18 mouse cellular contexts compared by ENCODE assay signal in genomic region chr10:30066692-30067091, GRCm38 (mm10).
DNase-seq lines count a peak whose midpoint lies in the region; ATAC-seq and TF ChIP-seq lines count a peak whose summit lies in the region.
"Had no signal": no experiment of that assay in that cellular context is flagged by ENCODE, and none has a peak within 500 bp of the region (broad histone marks: within the 10 kb centered on the region; RNA-seq: fewer than 3 reads in every experiment).

No protein-coding gene starts in this region.

- DNase-seq in kidney, postnatal 0 days (ENCODE audit: low spot score): peak; percentile 78
- peak; percentile 11 for DNase-seq in lung, embryonic 14.5 days
- DNase-seq in lung, postnatal 14 days: no peak
- DNase-seq in limb, embryonic 14.5 days (ENCODE audit: low spot score): peak; percentile 39
- DNase-seq in urinary bladder, postnatal 25 days (ENCODE audit: low spot score): no peak
- DNase-seq: adrenal gland, adult 8-10 months; adrenal gland, postnatal 14 days; adrenal gland, postnatal 36 days; cerebellum, adult 11-12 months; cerebellum, adult 2 months; cerebellum, adult 9-10 months; cerebellum, postnatal 10 days; cerebellum, postnatal 25 days; forebrain, postnatal 0 days had no signal

- no peak overlapping the region for H3K9ac ChIP-seq in kidney, postnatal 0 days (ENCODE audit: low read depth, low read length)
- no peak overlapping the region for H3K9ac ChIP-seq in kidney, embryonic 14.5 days (ENCODE audit: low read depth, low read length)
- H3K9ac ChIP-seq in lung, embryonic 14.5 days: no peak overlapping the region
- no peak overlapping the region for H3K9ac ChIP-seq in limb, embryonic 14.5 days (ENCODE audit: low read depth, low read length, severe bottlenecking)
- H3K9ac ChIP-seq: embryonic facial prominence, embryonic 13.5 days; forebrain, embryonic 13.5 days; forebrain, embryonic 15.5 days; forebrain, postnatal 0 days had no signal

- no peaks in the 10 kb centered on the region for H3K4me1 ChIP-seq in kidney, postnatal 0 days (replicated peaks; ENCODE audit: insufficient read depth, low read length)
- no peaks in the 10 kb centered on the region for H3K4me1 ChIP-seq in kidney, embryonic 14.5 days (ENCODE audit: control insufficient read depth, insufficient read depth, low read length)
- H3K4me1 ChIP-seq in lung, embryonic 14.5 days (ENCODE audit: insufficient read depth): no peaks in the 10 kb centered on the region
- no peaks in the 10 kb centered on the region for H3K4me1 ChIP-seq in limb, embryonic 14.5 days (ENCODE audit: control insufficient read depth, insufficient read depth, low read length)
- H3K4me1 ChIP-seq: embryonic facial prominence, embryonic 13.5 days; forebrain, embryonic 13.5 days; forebrain, embryonic 15.5 days had no signal

- no peak overlapping the region for H3K4me3 ChIP-seq in kidney, postnatal 0 days (replicated peaks; ENCODE audit: low read depth, low read length)
- no peak overlapping the region for H3K4me3 ChIP-seq in kidney, embryonic 14.5 days (ENCODE audit: low read length)
- no peak overlapping the region for H3K4me3 ChIP-seq in lung, embryonic 14.5 days (ENCODE audit: low read depth, low read length)
- no peak overlapping the region for H3K4me3 ChIP-seq in limb, embryonic 14.5 days (replicated peaks; ENCODE audit: low read length)
- H3K4me3 ChIP-seq: embryonic facial prominence, embryonic 13.5 days; forebrain, embryonic 13.5 days; forebrain, embryonic 15.5 days had no signal

- no peak for TF ChIP-seq POLR2A in limb, embryonic 14.5 days (IDR thresholded peaks at IDR 0.05; ENCODE audit: borderline replicate concordance, extremely low read depth, insufficient read depth, insufficient read length)

- H3K9me3 ChIP-seq in kidney, postnatal 0 days (replicated peaks; ENCODE audit: low read length): no peaks in the 10 kb centered on the region
- H3K9me3 ChIP-seq in kidney, embryonic 14.5 days (ENCODE audit: control insufficient read depth, low read length): no peaks in the 10 kb centered on the region
- no peaks in the 10 kb centered on the region for H3K9me3 ChIP-seq in lung, embryonic 14.5 days (ENCODE audit: low read depth, low read length)
- H3K9me3 ChIP-seq in limb, embryonic 14.5 days (ENCODE audit: control insufficient read depth, low read length): no peaks in the 10 kb centered on the region
- H3K9me3 ChIP-seq: embryonic facial prominence, embryonic 13.5 days; forebrain, embryonic 13.5 days; forebrain, embryonic 15.5 days had no signal

- H3K27ac ChIP-seq in kidney, postnatal 0 days: no peak overlapping the region
- no peak overlapping the region for H3K27ac ChIP-seq in kidney, embryonic 14.5 days (ENCODE audit: low read depth, low read length)
- H3K27ac ChIP-seq in lung, embryonic 14.5 days (ENCODE audit: low read depth): no peak overlapping the region
- H3K27ac ChIP-seq in limb, embryonic 14.5 days (replicated peaks; ENCODE audit: low read depth, low read length): no peak overlapping the region
- H3K27ac ChIP-seq: embryonic facial prominence, embryonic 13.5 days; forebrain, embryonic 13.5 days; forebrain, embryonic 15.5 days had no signal

- no peak for ATAC-seq in kidney, postnatal 0 days (replicated peaks; ENCODE audit: low FRiP score, low read depth)
- no peak for ATAC-seq in kidney, embryonic 14.5 days (ENCODE audit: low FRiP score, low TSS enrichment)
- ATAC-seq in lung, embryonic 14.5 days (ENCODE audit: insufficient read depth): no peak
- peak; percentile 44 for ATAC-seq in limb, embryonic 14.5 days (ENCODE audit: low FRiP score, low read depth)
- ATAC-seq: forebrain, embryonic 13.5 days; forebrain, embryonic 15.5 days; forebrain, postnatal 0 days had no signal

- TF ChIP-seq CTCF in kidney, postnatal 0 days (IDR thresholded peaks at IDR 0.05; ENCODE audit: low read depth): no peak
- no peak for TF ChIP-seq CTCF in lung, embryonic 14.5 days (IDR thresholded peaks at IDR 0.05; ENCODE audit: low read depth)

- H3K27me3 ChIP-seq in kidney, postnatal 0 days (ENCODE audit: insufficient read depth, low read length): no peaks in the 10 kb centered on the region
- H3K27me3 ChIP-seq in kidney, embryonic 14.5 days (ENCODE audit: control insufficient read depth, insufficient read depth, low read length): no peaks in the 10 kb centered on the region
- H3K27me3 ChIP-seq in lung, embryonic 14.5 days (ENCODE audit: insufficient read depth, low read length): no peaks in the 10 kb centered on the region
- H3K27me3 ChIP-seq in limb, embryonic 14.5 days (ENCODE audit: control insufficient read depth, insufficient read depth, low read length): no peaks in the 10 kb centered on the region
- H3K27me3 ChIP-seq: embryonic facial prominence, embryonic 13.5 days; forebrain, embryonic 13.5 days; forebrain, embryonic 15.5 days had no signal

- 55% methylated on average over 2 of the region's 2 CpGs for WGBS in kidney, postnatal 0 days
- 67% methylated on average over 2 of the region's 2 CpGs for WGBS in kidney, embryonic 14.5 days
- 61% methylated on average over 2 of the region's 2 CpGs for WGBS in lung, embryonic 14.5 days
- WGBS in limb, embryonic 14.5 days: 70% methylated on average over 2 of the region's 2 CpGs

- H3K4me2 ChIP-seq in kidney, postnatal 0 days (ENCODE audit: low read length): no peak overlapping the region
- no peak overlapping the region for H3K4me2 ChIP-seq in kidney, embryonic 14.5 days (replicated peaks; ENCODE audit: low read depth, low read length)
- no peak overlapping the region for H3K4me2 ChIP-seq in lung, embryonic 14.5 days
- H3K4me2 ChIP-seq in limb, embryonic 14.5 days (replicated peaks; ENCODE audit: low read depth, low read length, severe bottlenecking): no peak overlapping the region
- H3K4me2 ChIP-seq: embryonic facial prominence, embryonic 13.5 days; forebrain, embryonic 13.5 days; forebrain, embryonic 15.5 days had no signal

- no peaks in the 10 kb centered on the region for H3K36me3 ChIP-seq in kidney, postnatal 0 days (ENCODE audit: insufficient read depth, low read length)
- no peaks in the 10 kb centered on the region for H3K36me3 ChIP-seq in kidney, embryonic 14.5 days (ENCODE audit: control insufficient read depth, insufficient read depth, low read length)
- H3K36me3 ChIP-seq in lung, embryonic 14.5 days (ENCODE audit: insufficient read depth): no peaks in the 10 kb centered on the region
- H3K36me3 ChIP-seq in limb, embryonic 14.5 days (ENCODE audit: control insufficient read depth, insufficient read depth, low read length): no peaks in the 10 kb centered on the region
- H3K36me3 ChIP-seq: embryonic facial prominence, embryonic 13.5 days; forebrain, embryonic 15.5 days had no signal

Comparison
In these comparisons a context has a peak if more than half of its experiments do, and no peak if none do; other contexts are left out.
1. DNase-seq: peak in kidney, postnatal 0 days (single experiment), lung, embryonic 14.5 days (single experiment) and limb, embryonic 14.5 days (single experiment); none in lung, postnatal 14 days (single experiment) and urinary bladder, postnatal 25 days (single experiment).